Mouse (Mus musculus) spleen, adult 10 weeks (tissue): Measurements from ENCODE around the gene Trpc4. TPM values are rescaled to one million over a fixed set of nuclear protein-coding genes. Genes with fewer than 3 reads are reported as not detected.

Experiments used
- polyA plus RNA-seq: library from polyadenylated mRNA; stranded (reverse); fragments of 350-450 nt; fragmentation: Illumina TruSeq; extraction: RNeasy Lipid Tissue Mini Kit (QIAGEN cat#74804); gene quantifications from one replicate; pipeline ENCODE4 v1.2.3, GENCODE M21; 2015; ENCODE audit warnings: low replicate concordance; ENCODE audit not compliant: insufficient read depth

Gene Trpc4
- polyA plus RNA-seq = 0.14 TPM

GRCm38 (mm10) chr3:54155639-54156315 is at the start of gene Trpc4:
TSS of gene Trpc4 (plus strand) at chr3:54156035.

GRCm38 (mm10) chr3:54360897-54361296 is 205.1 kb downstream of the Trpc4 start, which contains the start of gene Postn:
TSS of gene Postn (plus strand) at chr3:54361109.

Other genes with a start within 250 kb of the Trpc4 start
- gene Postn, start 205.1 kb downstream of the Trpc4 start, polyA plus RNA-seq = 27.2 TPM